Mouse (Mus musculus) left cerebral cortex, postnatal 14 days (tissue): ENCODE measurements at regions not wholly inside any gene's neighbourhood (a gene's known extent, or its start where the extent isn't known, plus 50 kb on each side); places are given as distances from the start of the nearest gene placed in this dataset.

Source experiments
- DNase-seq, 2 experiments: peaks; one replicate each; pipeline ENCODE4 v3.0.0; 2021 to 2022; ENCODE audit warnings: low spot score in 2 of 2, mixed read lengths in 1 of 2
- intact Hi-C: fragments of 180-260 bp; cut with DNase I; formaldehyde crosslinking; loops from one replicate; pipeline ENCODE4 v1.15.1; 2025

DNA sequence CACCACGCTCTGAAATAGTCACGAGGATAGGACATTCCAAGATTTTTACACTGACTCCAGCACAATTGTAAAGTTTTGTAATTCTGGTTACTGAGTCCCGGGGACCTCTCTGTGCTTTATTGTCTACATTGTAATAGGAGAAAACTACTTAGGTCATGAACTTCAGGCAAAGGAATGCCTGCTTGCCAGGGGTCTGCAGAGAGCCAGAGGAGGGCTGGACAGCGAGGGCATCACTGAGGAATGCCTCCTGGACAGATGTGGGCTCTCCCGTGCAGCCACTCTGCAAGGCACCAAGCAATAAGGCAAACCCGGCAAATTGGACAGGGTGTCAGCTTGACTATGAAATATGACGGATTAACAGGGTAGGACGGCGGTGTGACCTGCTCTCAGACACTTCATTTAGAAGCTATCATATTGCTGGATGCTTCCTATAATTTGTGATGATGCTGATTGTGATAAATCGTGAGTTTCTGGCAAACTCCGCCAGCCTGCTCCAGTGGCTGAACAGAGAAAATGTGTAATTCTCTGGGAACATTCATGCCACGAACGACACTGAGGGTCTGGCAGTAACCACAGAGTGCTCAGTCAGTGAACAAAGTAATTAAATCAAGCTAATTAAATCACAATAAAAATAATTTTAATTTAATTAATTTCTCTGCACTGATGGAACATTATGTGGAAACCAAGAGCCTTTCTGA is 747.7 kb upstream of the Car8 start:
- DNase-seq = no peak
- intact Hi-C loops = no loop called here

GRCm38 (mm10) chr4:8984059-8984606 is 745.3 kb upstream of the Car8 start:
- intact Hi-C loops = no loop called here
- DNase-seq = no peak

GRCm38 (mm10) chr4:8978949-8979348 is 740.1 kb upstream of the Car8 start:
- no peak for DNase-seq
- intact Hi-C loops = no loop called here

- intact Hi-C loops = no loop called here
- no peak for DNase-seq
Observed at GRCm38 (mm10) chr4:8969951-8970455, 731.2 kb upstream of the Car8 start.

GRCm38 (mm10) chr4:8968741-8969140 is 729.9 kb upstream of the Car8 start:
- intact Hi-C loops = no loop called here
- DNase-seq = no peak

- intact Hi-C loops = no loop called here
- DNase-seq = no peak
Observed at GRCm38 (mm10) chr4:8967986-8968385, 729.1 kb upstream of the Car8 start.

DNA sequence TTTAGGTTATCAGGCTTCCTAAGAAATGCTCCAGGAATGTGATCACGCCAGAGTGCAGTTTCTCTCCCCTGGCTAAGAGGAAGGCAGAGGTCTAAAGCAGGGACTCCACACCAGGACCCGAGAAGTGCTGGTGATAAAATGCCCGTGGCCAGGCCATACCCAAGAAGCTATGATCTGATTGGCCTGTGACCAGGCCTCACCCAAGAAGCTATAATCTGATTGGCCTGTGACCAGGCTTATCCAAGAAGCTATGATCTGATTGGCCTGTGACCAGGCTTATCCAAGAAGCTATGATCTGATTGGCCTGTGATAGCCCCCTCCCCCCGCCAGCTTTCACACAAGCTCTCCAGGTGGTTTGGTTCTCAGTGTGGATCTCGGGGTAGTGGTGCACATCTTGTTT is 726.7 kb upstream of the Car8 start:
- intact Hi-C loops = no loop called here
- no peak for DNase-seq

DNA sequence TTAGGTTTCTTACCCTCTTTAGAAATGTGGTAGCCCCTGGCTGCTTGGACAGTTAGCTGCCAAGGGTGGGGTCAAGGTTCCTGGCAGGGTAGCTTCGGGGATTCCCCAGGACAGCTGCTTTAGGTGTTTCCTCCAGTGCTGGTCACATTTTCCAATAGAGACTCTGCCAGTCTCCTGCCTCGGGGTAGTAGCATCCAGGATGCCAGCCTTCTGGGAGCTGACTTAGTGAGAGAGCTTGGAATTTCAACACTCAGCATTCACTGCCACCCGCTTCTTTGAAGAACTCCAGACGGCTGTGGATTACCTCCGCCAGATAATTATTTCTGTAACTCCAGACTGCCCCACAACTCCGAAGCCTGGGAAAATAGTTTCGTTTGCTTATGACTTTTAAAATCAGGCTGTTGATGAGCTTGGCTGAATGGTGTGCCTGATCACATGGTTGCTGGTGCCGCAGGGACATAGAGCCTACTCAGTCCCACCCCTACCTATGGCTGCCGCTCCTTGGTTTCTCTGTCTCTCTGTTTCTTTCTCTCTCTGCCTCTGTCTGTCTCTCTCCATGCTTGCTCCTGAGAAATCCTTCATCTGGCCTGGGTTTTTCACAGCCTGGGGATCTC is 724.2 kb upstream of the Car8 start:
- intact Hi-C loops = no loop called here
- no peak for DNase-seq

GRCm38 (mm10) chr4:8961851-8962250 is 723.0 kb upstream of the Car8 start:
- DNase-seq = no peak
- intact Hi-C loops = no loop called here

GRCm38 (mm10) chr4:8957771-8958170 is 718.9 kb upstream of the Car8 start:
- no peak for DNase-seq
- intact Hi-C loops = no loop called here

DNA sequence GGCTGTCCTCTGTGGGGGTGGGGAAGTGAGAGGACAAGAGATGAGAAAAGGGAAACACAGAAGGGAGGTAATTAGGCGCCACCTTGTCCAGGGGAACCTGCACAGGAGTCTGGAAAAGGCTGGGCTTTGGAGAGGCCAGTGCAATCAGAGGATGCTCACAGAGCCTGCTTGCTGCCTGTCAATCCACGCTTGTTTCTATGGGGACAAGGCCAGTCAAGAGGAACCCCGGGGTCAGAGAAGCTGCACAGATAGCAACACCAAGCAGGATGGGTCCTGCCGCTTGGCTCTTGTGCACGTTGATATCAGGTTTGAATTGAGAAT is 718.1 kb upstream of the Car8 start:
- intact Hi-C loops = no loop called here
- no peak for DNase-seq

DNA sequence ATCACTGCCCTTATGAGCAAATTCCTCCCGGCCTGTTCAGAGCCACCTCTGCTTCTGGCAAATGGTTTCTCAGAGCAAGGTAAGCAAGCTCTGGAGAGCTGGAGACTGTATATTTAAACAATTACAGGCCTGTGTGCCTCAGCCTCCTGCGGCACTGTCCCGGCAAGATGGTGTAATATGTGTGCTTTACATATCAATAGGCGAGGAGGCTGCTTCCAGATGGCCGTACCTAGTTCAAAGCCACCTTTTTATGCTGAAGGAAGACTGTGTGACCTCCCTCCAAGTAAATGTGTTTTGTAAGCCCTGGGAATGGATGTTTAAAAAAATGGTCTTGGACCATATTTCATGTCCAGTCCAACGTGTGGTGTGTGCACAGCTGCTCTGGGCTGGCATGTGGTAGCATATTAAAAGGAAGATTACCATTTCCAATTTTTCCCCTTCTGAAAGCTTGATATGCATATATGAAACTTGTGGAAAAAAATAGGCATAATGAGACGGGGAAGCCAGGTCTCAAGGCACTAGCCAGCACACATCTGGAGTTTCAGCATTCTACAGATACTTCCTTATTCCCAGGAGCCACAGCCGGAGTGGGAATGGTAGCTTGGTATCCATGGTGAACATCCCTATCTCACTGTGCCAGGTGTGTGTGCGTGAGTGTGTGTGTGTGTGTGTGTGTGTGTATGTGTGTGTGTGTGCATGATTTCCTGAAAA is 717.6 kb upstream of the Car8 start:
- intact Hi-C loops = no loop called here
- no peak for DNase-seq

GRCm38 (mm10) chr4:8955306-8955705 is 716.5 kb upstream of the Car8 start:
- intact Hi-C loops = no loop called here
- DNase-seq = no peak

DNA sequence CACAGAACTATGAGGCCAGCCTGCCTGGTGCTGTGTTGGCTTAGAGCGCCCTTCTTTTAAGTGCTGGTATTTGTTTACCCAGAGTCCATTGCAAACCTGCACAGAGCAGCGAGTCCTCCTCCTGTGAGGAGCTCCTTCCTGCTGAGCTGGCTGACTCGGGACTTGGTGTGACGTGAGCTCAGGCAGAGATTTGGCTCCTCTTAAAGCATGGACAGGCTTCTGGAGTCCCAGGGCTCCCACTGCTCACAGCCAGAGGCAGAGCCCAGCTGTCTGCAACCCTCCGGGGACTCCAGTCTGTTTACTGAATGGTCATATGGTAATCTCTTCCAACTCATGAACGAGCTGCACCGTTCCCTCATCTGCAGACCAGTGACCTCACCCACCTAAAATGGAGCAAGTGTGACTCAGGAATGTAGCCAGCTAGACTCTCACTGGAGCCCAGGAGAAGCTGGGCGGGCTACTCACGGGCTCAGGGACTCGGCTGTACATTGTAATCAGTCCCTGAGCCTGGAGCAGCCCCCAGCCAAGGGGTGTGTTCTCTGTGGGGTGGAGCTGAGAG is 715.6 kb upstream of the Car8 start:
- intact Hi-C loops = no loop called here
- DNase-seq = peak in 1 of 2 experiments; percentile 16

DNA sequence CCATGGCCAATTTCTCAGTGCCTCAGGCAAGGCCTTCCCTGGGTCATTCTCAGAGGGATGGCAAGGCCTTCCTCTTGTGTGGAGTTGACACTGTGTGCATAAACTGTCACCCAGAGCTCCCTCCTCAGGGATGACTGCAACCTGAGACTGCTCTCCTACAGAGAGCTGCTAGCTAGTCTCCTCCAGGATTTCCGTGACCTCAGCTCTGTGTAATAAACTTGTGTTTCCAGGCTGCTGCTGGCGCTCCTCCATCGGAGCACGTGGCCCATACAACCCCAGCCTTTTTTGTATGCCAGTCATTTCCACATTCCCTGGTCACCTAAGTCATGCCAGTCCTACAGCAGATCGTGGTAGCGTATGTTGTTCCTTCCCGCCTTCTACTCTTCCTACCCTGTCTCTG is 714.3 kb upstream of the Car8 start:
- intact Hi-C loops = no loop called here

DNA sequence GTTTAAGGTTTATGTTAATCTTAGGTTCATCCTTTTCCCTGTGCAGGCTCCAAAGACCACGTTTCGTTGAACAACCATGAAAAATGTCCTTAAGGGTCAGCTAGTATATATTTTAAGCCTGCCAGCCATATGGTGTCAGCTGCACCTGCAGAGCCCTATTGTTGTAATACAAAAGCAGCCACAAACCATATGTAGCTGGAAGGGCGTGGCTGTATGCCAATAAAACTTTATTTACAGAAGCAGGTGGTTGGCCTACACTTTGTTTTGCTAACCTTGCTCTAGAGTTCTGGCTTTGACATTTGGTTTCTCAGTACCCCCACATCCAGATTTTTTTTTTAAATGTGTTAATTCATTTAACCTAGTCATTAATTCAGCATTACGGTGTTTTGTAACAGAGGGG is 711.1 kb upstream of the Car8 start:
- DNase-seq = no peak
- intact Hi-C loops = no loop called here

More for the DNA sequence above, 714.3 kb upstream of the Car8 start:
- DNase-seq = no peak

DNA sequence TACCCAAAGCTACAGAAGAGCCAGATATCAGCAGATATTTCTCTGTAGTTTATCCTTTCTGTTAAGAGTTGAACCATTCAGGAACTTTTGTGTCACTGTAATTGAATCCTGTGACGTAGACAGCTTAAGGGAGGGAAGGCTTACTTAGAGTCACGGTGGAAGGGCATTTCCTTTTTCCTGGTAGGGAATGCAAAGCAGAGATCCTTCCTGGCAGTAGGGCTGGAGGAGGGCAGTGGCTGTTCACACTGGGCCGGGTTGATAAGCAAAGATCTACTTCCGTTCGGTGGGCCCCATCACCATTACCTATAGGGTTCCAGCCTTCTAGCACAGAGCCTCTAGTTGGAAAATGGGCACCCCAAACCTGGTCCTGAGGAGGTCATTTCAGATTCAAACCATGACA is 710.7 kb upstream of the Car8 start:
- no peak for DNase-seq
- intact Hi-C loops = no loop called here

DNA sequence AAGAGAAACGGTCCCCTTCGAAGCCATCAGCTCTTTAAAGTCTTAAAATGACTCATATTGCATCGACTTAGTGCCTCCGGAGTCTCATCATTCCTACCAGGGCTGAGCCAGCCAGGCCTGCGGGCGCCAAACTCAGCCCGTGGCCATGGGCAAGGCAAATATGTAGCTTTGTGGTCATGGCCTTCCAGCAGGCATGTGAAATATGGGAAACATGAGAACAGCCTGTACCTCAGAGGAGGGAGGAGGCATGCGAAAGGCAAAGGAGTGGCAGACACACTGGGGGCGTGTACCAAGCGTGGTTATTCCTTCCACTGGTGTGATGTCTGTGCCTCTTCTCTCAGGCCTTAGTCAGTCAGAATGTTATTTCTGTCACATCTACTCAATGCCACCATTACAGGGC is 706.3 kb upstream of the Car8 start:
- intact Hi-C loops = no loop called here
- no peak for DNase-seq

GRCm38 (mm10) chr4:8943080-8943479 is 704.2 kb upstream of the Car8 start:
- DNase-seq = no peak
- intact Hi-C loops = no loop called here

GRCm38 (mm10) chr4:8938948-8939411 is 700.1 kb upstream of the Car8 start:
- intact Hi-C loops = no loop called here
- peak in 1 of 2 experiments; percentile 31 for DNase-seq
